Comparison of ENCODE assay signal across 8 mouse cellular contexts in genomic region chr9:103365290-103366247, GRCm38 (mm10). TPM values are rescaled to one million over a fixed set of nuclear protein-coding genes. Genes with fewer than 3 reads are reported as not detected.
DNase-seq lines count a peak whose midpoint lies in the region; ATAC-seq and TF ChIP-seq lines count a peak whose summit lies in the region.

Gene Cdv3, minus strand, starts transcription at chr9:103365840.

- peak; percentile 97 for ATAC-seq in activated CD4-positive, CD25-positive, alpha-beta regulatory T cell, adult 4 months

- H3K9me3 ChIP-seq in megakaryocyte, embryonic 14.5 days = no peaks in the 10 kb centered on the region

- peak; percentile 100 for DNase-seq in gastrocnemius, adult 8-10 months (ENCODE audit: low spot score in 2 of 2)
- peak; percentile 98 for DNase-seq in hindlimb bud, embryonic 11.5 days (ENCODE audit: extremely low spot score, low read depth, low spot score)
- peak; percentile 93 to 100 for DNase-seq in left cerebral cortex, adult 8-10 months (ENCODE audit: low spot score in 2 of 2)
- DNase-seq in right cerebral cortex, postnatal 10 days (ENCODE audit: low spot score in 2 of 2) = peak; percentile 100
- peak; percentile 94 for DNase-seq in urinary bladder, postnatal 25 days (ENCODE audit: low spot score)

- peak within 1 kb of the TSS; percentile 99 for H3K27ac ChIP-seq in cortical plate, adult 2 months (ENCODE audit: insufficient read depth, low read length)

- no peaks in the 10 kb centered on the region for H3K27me3 ChIP-seq in megakaryocyte, embryonic 14.5 days (replicated peaks)

- H3K4me1 ChIP-seq in cortical plate, adult 2 months (ENCODE audit: control insufficient read depth, insufficient read depth, low read length) = peaks cover 4% of the 10 kb centered on the region
- peaks cover 49% of the 10 kb centered on the region for H3K4me1 ChIP-seq in megakaryocyte, embryonic 14.5 days

- peak within 1 kb of the TSS; percentile 97 for H3K4me3 ChIP-seq in cortical plate, adult 2 months (ENCODE audit: insufficient read depth, low read length)
- H3K4me3 ChIP-seq in megakaryocyte, embryonic 14.5 days (replicated peaks) = peak within 1 kb of the TSS; percentile 94

- TF ChIP-seq POLR2A in cortical plate, adult 2 months (IDR thresholded peaks at IDR 0.05; ENCODE audit: extremely low read depth, insufficient read depth, low read length) = peak; percentile 80

- TF ChIP-seq CTCF in cortical plate, adult 2 months (IDR thresholded peaks at IDR 0.05; ENCODE audit: extremely low read depth, insufficient read depth, low read length) = no peak

- peaks cover 27% of the 10 kb centered on the region for H3K36me3 ChIP-seq in megakaryocyte, embryonic 14.5 days (replicated peaks; ENCODE audit: low read length)

RNA-seq across cellular contexts. Expression of gene Cdv3, which starts in this region (rescaled TPM):
- 100 to 1,000 TPM in 1 of 2 experiments, 10 to 100 TPM in 1; 72.7 to 110 TPM for polyA plus RNA-seq in activated CD4-positive, CD25-positive, alpha-beta regulatory T cell, adult 4 months (2017; shearing (Covaris generic))
- 46.6 and 47.9 TPM in 2 replicates for polyA plus RNA-seq in cortical plate, adult 2 months (2012; rRNA removed)
- 100 to 1,000 TPM; 221 to 238 (median 225) TPM for total RNA-seq in gastrocnemius, adult 8-10 months (2022)
- 10 to 100 TPM; 73.2 to 87.3 (median 76.9) TPM for total RNA-seq in left cerebral cortex, adult 8-10 months (2022)
- 71.9 and 112 TPM in 2 replicates for polyA plus RNA-seq in megakaryocyte, embryonic 14.5 days (2012; ENCODE audit: insufficient read depth, low replicate concordance)

Comparison
In these comparisons a context has a peak if more than half of its experiments do, and no peak if none do; other contexts are left out.
1. Peak in every context shown above with its lines: DNase-seq, ATAC-seq, H3K4me3 ChIP-seq and H3K27ac ChIP-seq.